ENCODE assay signal across 11 mouse cellular contexts in genomic region chr10:25702146-25702545, GRCm38 (mm10).
"Had no signal": no experiment of that assay in that cellular context is flagged by ENCODE, and none has a peak within 500 bp of the region (broad histone marks: within the 10 kb centered on the region; RNA-seq: fewer than 3 reads in every experiment).

No protein-coding gene starts in this region.

- DNase-seq: liver, postnatal 0 days; lung, adult 2 months; lung, postnatal 14 days; lung, postnatal 36 days; right cerebral cortex, postnatal 14 days; thymus, adult 2 months; thymus, postnatal 25 days; thymus, postnatal 4 days had no signal

- ATAC-seq: liver, postnatal 0 days; lung, postnatal 0 days; midbrain, embryonic 13.5 days; midbrain, embryonic 15.5 days had no signal
